Mouse (Mus musculus) c-Kit-positive CD71-positive TER-119-positive erythroid progenitor cells, embryonic 14.5 days (primary cell): ENCODE results near the gene Cabp4.
A peak's percentile ranks its signal among the peaks of the same experiment; 100 is the strongest.
"Not testable (repeated sequence)": the region's sequence is repeated elsewhere in the genome, so short reads cannot be mapped to it uniquely, and the experiment has no call there.

Source experiments
- DNase-seq: peaks from one replicate; pipeline ENCODE4 v3.0.0-alpha.2; 2013; ENCODE audit warnings: low spot score

Cabp4 gene

DNA sequence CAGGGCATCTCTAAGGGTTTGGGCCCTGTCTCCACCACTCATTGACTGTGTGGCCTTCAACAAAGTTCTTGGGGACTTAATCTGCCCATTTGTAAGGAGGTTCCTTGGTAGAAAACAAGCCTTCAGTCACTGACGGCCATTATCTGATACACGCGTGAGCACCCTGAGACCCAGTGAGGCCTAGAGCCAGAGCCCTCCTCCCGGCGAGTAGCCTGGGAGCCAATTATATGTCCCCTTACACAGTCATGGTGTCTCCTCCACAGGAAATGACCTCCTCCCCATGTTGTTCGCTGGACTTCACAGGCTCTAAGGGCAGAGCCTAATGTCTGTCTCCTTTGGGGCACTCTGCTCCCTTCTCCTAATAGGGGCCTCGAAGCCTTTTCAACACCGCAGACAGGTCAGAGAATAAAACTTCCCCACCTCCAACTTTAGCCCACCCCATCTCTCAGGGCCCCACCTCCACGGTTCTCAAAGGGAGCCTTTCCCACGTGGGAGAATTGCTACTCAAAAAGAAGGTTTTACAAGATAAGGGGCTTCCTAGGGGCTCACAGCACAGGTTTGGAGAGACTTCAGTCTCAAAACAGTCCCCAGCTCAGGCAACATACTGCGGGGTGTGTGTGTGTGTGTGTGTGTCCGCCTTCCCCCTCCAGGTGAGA, 2.7 kb upstream of the Cabp4 start:
- DNase-seq, result no peak

GRCm38 (mm10) chr19:4145936-4146335, 2.1 kb upstream of the Cabp4 start:
- DNase-seq, result no peak

GRCm38 (mm10) chr19:4144550-4145498, 991 bp upstream of the Cabp4 start:
- no peak for DNase-seq

- DNase-seq, result no peak
Observed at GRCm38 (mm10) chr19:4142416-4143173, 1.2 kb downstream of the Cabp4 start.

DNA sequence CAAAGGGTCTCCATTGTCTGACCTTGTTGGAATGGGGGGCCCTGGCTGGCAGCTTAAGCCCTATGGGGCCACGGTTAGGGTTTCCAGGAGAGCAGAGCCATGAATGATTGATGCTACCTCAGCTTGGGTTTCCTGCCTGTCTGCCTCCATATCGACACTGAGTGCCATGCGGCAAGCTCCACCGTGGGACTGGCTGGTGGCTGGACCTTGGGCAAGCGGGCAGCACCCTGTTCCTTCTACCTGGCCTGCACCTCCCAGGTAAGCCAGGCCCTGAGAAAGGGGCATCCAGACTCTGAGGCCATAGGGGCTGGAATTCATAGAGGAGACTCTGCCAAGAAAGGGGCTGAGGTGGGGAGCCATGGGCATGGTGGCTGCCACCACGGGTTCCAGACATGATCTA, 3.7 kb downstream of the Cabp4 start:
- DNase-seq, result no peak

- no peak for DNase-seq
Observed at GRCm38 (mm10) chr19:4139446-4139845, 4.4 kb downstream of the Cabp4 start, which contains the start of gene Gpr152. Gene Gpr152 (plus strand): TSS chr19:4139787.

DNA sequence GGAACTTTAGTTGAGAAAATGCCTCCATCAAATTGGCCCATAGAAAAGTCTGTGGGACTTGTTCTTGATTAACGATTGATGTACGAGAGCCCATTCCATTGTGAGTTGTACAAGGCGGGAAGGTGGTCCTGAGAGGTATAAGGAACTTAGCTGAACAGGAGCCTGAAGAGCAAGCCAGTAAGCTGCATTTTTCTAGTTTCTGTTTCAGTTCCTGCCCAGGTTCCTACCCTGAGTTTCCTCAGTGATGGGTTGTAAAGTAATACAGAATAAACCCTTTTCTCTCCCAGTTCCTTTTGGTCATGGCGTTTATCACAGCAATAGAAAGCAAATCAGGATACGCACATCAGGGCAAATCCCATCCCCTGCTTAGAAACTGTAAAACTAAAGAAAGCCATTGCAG, 5.9 kb downstream of the Cabp4 start:
- DNase-seq, result no peak

GRCm38 (mm10) chr19:4136463-4136862, 7.4 kb downstream of the Cabp4 start:
- no peak for DNase-seq

- DNase-seq, result not testable (repeated sequence)
Observed at GRCm38 (mm10) chr19:4135963-4136345, 7.9 kb downstream of the Cabp4 start.

DNA sequence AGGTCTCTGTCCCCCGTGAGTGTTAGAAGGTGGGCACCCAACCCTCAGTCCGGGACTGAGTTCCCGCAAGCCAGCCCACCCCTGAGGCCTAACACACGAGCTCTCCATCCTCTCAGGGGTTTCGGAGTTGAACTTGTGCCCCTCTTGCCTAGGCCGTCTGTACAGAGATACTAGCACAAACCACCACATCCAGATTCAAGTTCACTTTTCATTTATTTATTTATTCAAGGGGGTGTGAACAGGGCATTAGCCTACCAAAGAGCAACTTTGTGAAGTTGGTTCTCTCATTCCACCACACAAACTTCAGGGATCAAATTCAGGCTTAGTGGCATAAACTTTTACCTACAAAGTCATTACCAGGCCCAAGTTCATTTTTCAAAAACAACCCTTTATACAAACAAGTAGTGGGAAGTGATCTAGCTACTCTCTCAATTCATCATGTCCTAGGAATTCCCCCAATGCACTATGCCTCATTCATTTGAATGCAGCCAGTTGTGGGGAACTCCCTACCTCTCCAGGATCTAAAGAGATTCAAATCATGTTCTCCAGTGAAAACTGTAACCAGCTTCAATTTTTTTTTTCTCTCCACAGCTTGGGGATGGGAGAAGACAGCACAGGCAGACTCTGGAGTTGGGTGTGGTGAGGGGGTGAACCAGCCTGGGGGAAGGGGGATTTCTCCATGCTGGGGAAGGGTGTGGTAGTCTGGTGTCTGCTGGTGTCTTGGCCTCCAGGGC, 8.4 kb downstream of the Cabp4 start:
- not testable (repeated sequence) for DNase-seq

DNA sequence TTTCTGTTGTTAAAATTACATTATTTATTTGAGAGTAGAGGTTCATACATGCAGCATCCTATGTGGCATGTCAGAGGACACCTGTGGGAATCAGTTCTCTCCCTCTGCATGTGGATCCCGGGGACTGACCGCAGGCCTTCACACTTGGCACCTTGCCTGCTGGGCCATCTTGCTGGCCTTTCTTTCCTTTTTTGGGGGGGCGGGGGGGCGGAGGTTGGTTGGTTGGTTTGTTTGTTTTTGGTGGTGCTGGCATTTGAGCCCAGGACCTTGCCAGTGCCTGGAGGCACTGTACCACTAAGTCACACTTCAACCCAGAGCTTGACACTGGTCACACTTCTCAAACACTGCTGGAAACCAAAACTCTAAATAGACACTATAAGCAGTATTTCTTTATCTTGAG, 9.5 kb downstream of the Cabp4 start:
- DNase-seq, result no peak

DNA sequence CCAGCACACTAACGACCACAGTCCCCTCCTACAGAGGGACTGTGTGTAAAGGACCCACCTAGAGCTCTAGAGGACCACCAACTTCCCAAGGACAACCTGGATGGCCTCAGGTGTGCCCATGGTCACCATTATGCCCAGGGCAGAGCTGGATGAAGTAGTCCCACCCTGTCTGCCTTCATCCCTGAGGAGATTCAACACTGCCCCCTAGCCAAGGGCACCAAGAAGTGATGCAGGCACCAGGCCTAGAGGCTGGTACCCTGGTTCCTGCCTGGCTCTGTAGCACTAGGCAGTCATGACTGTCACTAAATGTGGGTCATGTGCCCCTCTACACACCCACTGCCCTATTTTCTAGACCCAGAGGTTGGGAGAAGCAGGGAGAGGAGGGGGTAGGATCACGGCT, 12.1 kb downstream of the Cabp4 start:
- DNase-seq, result no peak

GRCm38 (mm10) chr19:4131075-4131474, 12.8 kb downstream of the Cabp4 start:
- DNase-seq, result no peak

DNA sequence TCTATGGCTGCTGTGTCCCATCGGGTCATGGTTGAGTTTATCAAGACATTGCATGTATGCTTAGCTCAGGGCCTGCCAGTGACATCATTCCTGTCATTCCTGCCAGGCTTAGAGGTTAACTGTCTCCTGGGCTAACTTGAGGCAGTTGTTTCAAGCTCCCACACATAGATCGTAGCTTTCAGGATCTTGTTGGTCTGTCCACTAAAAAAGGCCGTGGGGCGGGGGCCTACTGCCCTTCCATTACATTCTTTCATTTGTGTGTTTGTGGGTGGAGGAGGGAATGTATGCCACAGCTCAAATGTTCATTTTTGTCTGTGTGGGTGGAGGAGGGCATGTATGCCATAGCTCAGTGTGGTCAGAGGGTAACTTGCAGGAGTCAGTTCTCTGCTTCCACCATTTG, 13.7 kb downstream of the Cabp4 start:
- no peak for DNase-seq

DNA sequence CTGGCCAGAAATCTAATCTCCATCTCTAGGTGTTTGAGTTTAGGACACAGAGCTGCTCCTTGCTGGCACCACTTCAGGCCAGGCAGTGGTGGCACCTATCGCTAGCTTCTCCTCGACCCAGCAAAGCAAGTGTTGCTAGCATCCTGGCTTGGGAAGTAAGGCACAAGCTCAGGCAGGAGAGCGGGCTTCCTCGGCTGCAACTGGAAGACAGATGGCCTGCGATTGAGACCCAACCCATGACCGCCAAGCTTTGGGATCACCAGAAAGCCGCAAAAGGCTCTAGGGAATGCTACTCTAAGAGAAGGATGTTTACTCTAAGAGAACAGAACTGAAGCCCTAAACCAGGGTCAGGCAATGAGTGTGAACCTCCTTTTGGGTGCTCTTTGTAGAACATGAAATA, 14.4 kb downstream of the Cabp4 start:
- DNase-seq, result no peak

DNA sequence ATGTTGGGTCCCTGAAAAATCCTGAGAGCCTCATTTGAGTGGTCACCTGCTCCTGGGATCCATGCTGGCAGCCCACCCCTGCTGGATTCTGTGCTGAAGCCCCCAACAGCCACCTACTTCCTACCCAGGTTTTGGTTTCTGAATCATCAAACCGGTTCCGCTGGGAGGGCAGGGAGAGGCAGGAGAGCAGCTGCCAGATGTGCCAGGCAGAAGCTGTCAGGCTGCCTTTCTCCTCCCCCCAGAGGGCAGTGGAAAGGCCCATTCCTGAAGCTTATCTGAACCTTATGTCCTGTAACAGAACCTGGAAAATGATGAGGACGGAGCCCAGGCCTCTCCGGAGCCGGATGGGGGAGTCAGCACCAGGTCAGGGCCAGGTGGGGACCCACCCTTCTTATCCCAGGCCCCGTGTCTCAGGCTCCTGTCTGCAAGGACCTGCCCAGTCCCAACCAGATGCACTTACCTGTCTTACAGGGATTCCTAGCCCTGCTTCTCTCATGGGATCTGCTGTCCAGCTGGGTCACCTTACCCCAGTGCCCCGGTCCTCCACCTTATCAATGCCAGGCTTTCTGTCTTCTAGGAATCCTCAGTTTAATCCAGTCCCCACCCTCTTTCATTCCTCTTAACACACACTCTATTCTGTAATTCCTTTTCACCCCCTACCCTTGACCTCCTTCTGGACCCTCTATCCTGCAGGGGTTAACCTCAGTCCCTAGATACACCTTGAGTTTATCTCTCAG, 16.9 kb downstream of the Cabp4 start:
- no peak for DNase-seq

- peak; percentile 96 for DNase-seq
Observed at GRCm38 (mm10) chr19:4125741-4126696, 17.8 kb downstream of the Cabp4 start, which contains the start of gene Aip. Gene Aip (minus strand): TSS chr19:4125858.

DNA sequence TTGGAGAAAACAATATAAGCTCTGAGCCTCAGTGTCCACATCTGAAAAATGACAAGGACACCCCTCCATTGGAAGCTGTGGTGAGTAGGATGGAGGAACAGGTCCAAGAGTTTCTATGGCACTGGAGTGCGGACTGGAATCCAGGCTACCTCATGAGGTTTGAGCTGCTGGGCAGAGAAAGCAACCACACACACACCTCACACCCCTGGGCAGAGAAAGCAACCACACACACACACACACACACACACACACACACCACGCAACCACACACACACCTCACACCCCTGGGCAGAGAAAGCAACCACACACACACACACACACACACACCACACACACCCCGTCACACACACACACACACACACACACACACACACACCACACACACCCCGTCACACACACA, 18.6 kb downstream of the Cabp4 start:
- not testable (repeated sequence) for DNase-seq

GRCm38 (mm10) chr19:4124432-4124831, 19.4 kb downstream of the Cabp4 start:
- DNase-seq, result no peak
